Mouse (Mus musculus) spleen, adult 10 weeks (tissue): ENCODE data around the gene Clcnka. TPM values are rescaled to one million over a fixed set of nuclear protein-coding genes. Genes with fewer than 3 reads are reported as not detected.

Experiments used
- polyA plus RNA-seq: library from polyadenylated mRNA; stranded (reverse); fragments of 350-450 nt; fragmentation: Illumina TruSeq; extraction: RNeasy Lipid Tissue Mini Kit (QIAGEN cat#74804); gene quantifications from one replicate; pipeline ENCODE4 v1.2.3, GENCODE M21; 2015; ENCODE audit warnings: low replicate concordance; ENCODE audit not compliant: insufficient read depth

Clcnka gene
- polyA plus RNA-seq, result not detected

DNA sequence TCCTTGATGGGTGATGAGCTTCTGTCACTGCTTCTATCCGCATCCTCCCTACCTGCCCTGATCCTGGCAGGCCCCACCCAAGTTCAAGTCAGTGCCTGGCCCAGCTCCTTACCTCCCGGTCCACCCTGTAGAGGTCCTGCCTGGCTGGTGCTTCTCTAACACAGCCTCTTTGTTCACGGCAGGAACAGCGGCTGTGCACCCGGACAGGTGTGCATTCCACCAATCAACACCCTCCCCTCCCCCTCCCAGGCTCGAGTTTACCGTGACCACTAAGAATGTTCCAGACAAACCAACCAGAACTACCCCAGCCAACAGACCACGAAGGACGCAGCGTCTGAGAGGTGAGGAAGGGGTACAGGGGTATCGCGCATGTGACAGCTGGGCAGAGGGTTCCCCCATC, at the start of gene Clcnka:
TSS of gene Clcnka (minus strand) at position 180 of the 400 bp plus-strand sequence.

DNA sequence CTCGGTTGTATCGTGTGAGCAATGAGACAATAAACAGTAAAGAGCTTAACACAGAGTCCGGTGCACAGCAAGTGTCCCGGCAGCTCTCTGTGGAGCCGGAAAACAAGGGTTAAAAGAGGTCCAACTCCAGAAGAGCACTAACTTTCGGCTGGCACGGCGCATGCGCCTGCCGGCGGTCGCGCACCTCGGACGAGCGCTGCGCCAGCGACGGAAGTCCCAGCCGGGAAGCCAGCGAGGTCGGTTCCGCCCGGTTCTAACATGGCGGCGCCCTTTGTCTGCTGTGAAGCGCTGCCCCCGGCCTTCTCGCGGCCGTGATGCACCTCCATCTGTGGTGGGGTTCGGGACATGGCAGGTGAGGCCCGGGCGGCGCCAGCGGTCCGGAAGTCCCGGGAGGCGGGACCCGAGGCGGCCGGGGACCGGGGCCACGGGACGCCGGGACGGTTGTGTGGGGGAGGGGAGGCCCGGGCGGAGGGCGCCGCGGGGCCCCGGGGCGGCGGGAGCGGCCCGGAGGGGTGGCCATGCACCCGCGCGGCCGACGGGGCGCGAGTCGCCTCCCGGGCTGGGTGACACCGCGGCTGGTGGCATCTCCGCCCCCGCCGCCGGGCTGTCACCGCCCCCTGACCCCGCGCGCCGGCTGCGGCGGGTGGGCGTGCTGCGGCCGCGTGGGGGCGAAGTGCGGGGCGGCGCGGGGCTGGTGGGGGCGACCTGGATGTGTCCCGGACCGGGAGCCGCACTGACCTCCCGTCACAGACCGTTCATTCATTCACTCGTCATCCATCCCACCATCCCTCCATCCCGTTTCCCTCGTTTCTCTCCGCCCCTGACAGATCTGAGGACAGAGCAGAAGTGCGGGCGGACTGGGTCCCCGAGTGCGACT, 46.2 kb upstream of the Clcnka start, which contains the start of gene Zbtb17:
TSS of gene Zbtb17 (plus strand) at position 204 of the 877 bp plus-strand sequence.

DNA sequence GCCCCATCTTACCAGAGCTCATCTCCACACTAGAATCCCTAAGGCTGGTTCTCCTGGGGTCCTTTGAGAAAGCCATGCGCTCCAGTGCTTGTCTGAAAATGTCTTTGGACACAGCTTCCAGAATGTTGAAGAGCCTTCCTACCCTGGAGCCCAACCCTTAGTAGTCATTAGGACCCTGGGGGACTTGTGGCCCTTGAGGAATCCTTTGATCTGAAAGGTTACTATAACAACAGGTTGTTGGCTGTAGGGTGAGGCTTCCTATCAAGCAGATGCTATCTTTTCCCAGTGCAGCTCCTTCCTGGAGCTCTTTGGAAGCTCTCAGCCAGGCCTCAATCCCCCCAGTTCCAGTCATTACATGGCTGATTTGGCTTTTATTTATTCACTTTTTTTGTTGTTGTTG, 37.5 kb upstream of the Clcnka start, which contains the start of gene Srarp:
TSS of gene Srarp (minus strand) at position 132 of the 400 bp plus-strand sequence.

GRCm38 (mm10) chr4:141420192-141420829, 21.8 kb upstream of the Clcnka start, which contains the start of gene Hspb7:
Gene Hspb7 (plus strand): TSS chr4:141420779.

DNA sequence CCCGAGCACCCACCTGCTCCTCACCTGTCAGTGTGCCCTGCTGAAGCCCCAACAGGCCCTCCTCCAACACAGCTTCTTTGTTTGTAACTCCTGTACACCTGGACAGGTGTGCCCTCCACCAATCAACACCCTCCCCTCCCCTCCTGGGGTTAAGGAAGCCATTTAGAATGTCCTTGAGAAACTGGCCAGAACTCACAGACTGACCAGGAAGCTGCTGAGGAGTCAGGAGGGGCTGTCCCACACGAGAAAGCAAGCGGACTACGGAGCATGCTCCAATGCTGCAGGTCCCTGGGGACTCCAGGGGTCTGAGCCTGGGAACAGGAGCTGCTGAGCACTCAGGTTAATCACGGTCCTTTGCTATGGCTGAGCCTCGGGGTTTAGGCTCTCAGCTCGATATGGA, 17.4 kb upstream of the Clcnka start, which contains the start of gene Clcnkb:
TSS of gene Clcnkb (minus strand) at position 91 of the 400 bp plus-strand sequence.

GRCm38 (mm10) chr4:141367997-141368791, 30.3 kb downstream of the Clcnka start, which contains the start of gene Fam131c:
Gene Fam131c (plus strand): TSS chr4:141368220.

Other genes with a start within 250 kb of the Clcnka start
- gene Rsg1, start 184.8 kb downstream of the Clcnka start, polyA plus RNA-seq, result 0.39 TPM
- gene Arhgef19, start 159.2 kb downstream of the Clcnka start, polyA plus RNA-seq, result not detected
- gene Epha2, start 97.5 kb downstream of the Clcnka start, polyA plus RNA-seq, result 1.8 TPM
- not detected for gene Fam131c, start 30.5 kb downstream of the Clcnka start, polyA plus RNA-seq
- gene Clcnkb, start 17.3 kb upstream of the Clcnka start, polyA plus RNA-seq, result not detected
- 0.52 TPM for gene Hspb7, start 22.1 kb upstream of the Clcnka start, polyA plus RNA-seq
- not detected for gene Srarp, start 37.4 kb upstream of the Clcnka start, polyA plus RNA-seq
- 6.5 TPM for gene Zbtb17, start 45.9 kb upstream of the Clcnka start, polyA plus RNA-seq
- 10.1 TPM for gene Spen, start 139.9 kb upstream of the Clcnka start, polyA plus RNA-seq
- gene Fblim1, start 207.4 kb upstream of the Clcnka start, polyA plus RNA-seq, result 9.3 TPM
- 0.28 TPM for gene Tmem82, start 219.9 kb upstream of the Clcnka start, polyA plus RNA-seq
- gene Slc25a34, start 225.1 kb upstream of the Clcnka start, polyA plus RNA-seq, result 0.11 TPM